Mouse (Mus musculus): Measurements from ENCODE around the gene Ip6k3. TPM values are rescaled to one million over a fixed set of nuclear protein-coding genes. Genes with fewer than 3 reads are reported as not detected.

The Ip6k3 gene
- total RNA-seq, 2 experiments from 2014 or later = 0.23 to 0.29 TPM

DNA sequence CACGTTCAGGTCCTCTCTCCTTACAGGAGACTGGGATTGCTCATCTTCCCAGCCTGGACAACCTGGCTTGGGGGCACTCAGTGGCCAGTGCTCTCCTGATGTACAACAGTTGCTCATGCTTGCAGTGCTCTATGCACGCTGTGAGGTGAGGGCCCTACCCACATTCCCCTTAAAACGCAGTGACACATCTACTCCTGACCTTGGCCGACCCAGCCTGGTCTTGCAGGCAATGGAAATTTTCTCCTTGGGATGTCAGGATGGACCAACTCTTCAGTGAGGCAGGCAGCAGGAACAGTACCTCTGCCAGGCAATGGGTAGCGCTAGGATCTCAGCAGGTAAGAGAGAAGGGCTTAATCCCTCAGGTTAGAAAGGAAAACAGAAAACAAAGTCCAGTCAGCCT, 19.5 kb upstream of the Ip6k3 start:
- no peak for DNase-seq (ENCODE audit: low spot score in 2 of 2)
- intact Hi-C loops (cut with DNase I) = no loop called here

DNA sequence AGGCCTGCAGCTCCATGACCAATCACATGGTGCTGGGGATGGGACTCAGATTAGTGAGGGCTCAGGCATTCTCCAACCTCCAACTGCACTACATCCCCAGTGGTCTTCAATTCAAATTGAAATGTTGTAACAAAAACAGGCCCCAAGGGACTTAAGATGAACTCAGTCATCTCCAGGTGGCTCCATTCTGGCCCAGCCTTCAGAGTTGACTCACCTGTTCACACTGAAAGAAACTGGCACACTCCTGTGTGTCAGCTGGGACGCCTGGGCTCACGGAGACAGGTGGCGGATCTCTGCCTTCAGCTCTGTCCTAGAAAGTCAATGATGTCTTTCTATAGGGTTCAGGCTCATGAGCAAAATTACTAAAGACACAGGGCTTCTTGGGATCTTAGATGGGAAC, 18.5 kb upstream of the Ip6k3 start:
- no peak for DNase-seq (ENCODE audit: low spot score in 2 of 2)
- intact Hi-C loops (cut with DNase I) = no loop called here

DNA sequence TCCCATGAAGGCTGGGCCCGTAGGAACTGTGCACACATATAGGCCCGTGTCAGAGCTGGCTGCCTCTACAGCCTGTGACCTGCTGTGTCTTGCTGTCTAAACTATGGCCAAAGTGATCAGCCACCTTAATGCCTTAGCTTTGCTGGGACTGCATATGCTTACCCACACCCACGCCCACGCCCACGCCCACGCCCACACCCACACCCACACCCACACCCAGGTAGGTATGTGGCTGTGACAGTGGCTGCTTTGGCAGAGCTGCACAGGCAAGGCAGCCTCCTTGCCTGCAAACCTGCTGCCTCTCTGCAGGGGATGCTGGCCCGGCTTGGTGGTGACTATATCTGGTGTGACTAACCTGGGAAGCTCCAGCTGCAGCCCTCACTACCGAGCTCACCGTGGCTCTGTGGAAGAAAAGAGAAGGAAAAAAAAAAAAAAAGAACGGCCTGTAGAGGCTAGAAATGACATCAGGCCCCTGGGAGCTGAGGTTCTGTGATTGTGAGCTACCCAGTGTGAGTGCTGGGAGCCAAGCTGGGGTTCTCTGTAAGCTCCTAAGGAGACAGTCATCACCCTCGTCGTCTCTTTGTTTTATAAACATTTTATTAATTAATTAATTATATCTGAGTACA, 16.2 kb upstream of the Ip6k3 start:
- no peak for DNase-seq (ENCODE audit: low spot score in 2 of 2)
- intact Hi-C loops (cut with DNase I) = no loop called here

DNA sequence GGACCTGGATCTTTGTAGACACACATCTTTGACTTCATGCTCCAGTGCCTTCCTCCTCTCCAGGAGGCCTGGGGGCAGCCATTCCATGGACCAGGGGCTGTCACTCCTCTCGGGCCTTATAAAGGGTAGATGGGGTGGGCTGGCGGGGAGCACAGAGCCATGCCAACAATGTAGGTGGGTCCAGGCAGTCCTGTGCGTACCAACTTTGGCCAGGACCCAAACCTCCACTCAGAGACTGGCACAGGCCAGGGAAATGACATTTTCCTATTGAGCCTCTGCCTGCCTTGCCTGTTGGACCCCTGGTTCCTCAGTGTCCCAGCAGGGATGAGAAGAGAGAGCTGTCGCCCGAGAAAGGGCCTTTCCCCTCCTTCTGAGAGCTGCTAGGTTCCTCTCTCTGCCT, 14.8 kb upstream of the Ip6k3 start:
- intact Hi-C loops (cut with DNase I) = no loop called here
- DNase-seq (ENCODE audit: low spot score in 2 of 2) = no peak

DNA sequence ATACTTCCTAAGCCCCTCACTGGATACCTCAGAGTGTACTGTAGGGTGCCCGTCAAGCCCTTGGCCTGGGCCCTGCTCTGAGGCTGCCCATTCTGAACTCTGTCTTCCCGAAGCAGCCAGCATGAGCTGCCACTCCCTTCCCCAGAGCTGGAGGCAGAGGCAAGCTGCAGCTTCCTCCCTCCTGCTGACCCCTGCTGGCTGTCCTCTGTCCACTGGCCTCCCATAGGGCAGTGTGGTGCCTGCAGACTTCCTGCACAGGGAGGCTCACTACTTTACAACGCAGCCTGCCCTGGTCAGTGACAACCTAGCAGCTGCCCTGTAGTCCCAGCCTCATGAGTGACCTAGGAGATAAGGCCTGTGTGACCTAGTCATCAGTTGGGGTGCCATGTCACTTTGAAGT, 14.1 kb upstream of the Ip6k3 start:
- intact Hi-C loops (cut with DNase I) = no loop called here
- DNase-seq (ENCODE audit: low spot score in 2 of 2) = no peak

DNA sequence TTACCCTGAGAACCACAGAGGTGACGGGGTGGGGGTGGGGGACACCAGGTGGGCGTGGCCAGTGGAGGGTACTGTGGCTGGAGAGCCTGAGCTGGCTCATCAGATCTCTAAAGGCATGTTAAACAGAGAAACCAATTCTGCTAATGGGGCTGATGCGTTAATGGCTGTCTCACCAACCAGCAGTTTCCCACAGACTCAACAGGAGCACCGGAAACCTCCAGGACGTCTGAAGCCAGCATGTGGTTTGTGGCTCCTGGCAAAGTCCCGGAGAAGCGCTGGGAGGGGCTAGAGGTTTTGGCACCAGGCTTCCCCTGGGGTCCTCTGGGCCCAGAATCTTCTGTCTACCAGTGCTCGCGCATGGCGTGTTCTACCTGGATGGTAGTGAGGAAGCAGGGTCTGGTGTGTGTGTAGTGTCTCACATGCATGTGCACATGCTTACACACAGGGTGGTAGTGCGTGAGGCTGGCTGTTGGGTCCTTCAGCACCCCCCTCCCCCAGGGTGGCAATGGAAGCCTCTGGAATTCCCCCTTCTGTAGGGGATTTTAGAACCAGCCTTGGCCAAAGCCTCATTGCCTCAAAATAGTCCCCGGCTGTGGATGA, 12.2 kb upstream of the Ip6k3 start:
- intact Hi-C loops (cut with DNase I) = no loop called here
- DNase-seq (ENCODE audit: low spot score in 2 of 2) = no peak

DNA sequence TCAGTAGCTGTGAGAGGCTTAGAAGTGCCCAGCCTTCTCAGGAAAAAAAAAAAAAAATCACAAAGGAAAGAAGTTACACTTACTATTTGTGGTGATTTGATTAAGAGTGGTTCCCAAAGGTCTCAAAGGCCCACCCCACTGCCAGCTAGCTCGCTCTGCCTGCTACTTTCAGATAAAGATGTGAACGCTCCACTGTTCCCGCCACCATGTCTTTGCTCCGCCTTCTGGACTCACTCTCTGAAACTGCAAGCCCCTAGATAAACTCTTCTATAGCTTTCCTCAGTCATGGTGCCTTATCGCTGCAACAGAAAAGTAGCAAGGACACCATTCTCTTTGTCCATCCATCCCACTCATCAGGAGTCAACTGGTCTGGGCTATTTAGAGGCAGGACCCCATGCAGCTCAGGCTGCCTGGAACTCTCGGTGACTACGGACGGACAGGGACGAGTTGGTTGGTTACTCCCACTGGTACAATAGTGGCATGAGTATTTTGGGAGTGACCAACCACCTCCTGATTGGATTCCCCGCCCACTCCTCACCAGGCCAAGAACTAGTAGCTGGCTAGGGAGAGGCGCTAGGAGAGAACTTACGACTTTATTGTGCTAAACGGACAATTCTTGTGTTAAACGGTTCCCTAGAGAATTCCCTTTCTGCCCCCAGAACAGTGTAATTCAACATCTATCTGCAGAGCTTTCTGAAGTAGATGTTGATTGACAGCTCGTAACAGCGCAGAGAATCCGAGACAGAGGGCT, 11.0 kb upstream of the Ip6k3 start:
- intact Hi-C loops (cut with DNase I) = no loop called here
- no peak for DNase-seq (ENCODE audit: low spot score in 2 of 2)

DNA sequence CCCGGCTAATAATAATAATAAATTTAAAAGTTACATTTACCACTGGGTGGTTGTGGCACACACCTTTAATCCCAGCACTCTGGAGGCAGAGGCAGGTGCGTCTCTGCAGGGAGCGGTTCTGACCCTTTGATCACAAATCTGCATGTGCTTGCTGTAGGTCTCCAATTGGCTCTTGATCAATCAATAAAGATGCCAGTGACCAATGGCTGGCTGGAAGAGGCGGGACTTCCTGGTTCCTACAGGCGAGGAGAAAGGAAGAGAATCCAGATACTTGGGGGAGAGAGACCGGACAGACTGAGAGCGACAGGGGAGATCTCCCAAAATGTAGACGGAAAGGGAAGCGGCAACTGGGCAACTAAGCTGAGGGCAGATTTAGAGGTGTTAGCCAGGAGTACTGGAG, 10.4 kb upstream of the Ip6k3 start:
- DNase-seq (ENCODE audit: low spot score in 2 of 2) = no peak
- intact Hi-C loops (cut with DNase I) = no loop called here

DNA sequence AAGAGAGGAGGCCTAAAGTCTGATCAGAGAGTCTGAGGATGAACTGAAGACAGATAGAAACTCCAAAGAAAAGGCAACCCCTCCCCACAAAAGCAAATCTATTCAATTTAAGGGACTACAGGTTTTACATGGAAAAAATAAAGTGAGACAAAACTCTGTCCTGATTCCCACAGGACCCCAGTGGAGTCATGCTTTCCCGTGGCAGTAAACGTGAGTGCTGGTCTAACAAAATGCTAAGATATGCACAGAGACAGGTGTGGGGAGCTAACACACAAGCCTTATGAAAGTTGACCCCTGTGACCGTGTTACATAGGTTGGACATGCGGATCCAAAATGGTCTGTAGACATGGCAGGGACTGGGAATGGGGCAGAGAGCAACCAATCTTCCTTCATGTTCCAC, 9.2 kb upstream of the Ip6k3 start:
- intact Hi-C loops (cut with DNase I) = no loop called here
- DNase-seq (ENCODE audit: low spot score in 2 of 2) = no peak

DNA sequence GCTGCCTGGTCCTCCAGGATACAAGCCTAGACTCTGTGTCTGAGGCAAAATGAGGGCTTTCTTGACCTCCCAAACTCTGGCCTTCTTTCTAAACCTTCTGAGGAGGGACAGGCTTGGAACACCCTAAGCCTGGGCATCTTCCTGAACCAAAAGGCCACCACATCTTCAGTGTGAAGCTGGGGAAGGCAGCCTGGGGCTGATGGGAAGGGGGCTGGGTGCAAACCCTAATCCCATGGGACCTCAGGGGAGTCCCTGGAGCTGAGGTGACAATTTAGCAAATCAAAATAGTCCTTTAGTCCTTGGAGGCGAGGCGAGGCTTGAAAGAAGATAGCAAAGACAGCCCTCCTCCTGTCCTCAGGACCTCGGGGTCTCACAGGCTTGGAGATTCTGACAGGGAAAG, 8.7 kb upstream of the Ip6k3 start:
- no peak for DNase-seq (ENCODE audit: low spot score in 2 of 2)
- intact Hi-C loops (cut with DNase I) = no loop called here

DNA sequence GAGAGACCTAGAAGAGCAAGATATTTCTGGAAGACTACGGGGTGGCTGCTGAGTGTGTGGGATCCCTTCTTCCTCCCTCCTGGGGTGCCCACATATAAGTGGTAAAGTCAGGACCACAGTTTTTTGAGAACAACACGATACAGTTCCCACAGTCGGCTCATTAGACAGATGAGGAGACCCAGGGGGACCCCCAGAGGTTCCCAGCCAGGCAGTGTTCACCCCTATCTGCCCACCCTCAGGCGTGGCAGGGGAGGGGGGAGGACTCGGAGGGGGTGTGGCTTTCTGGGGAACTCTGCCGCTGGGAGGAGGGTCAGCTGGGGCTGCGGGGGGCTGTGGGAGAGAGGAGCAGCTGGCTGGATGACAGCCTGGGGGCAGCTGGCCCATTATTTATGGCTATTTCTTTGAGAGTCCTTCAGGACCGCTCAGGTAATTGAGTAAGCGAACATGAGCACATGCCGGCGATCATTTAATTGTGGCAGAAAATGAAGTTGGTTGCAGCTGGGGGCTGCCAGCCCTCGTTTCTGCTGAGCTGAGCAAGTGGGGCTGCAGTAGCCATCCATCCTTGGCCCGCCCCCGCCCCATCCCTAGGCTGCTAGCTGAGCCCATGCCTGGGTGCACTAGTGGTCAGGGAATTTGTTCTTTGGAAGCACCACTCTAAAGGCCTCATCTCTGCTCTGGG, 7.7 kb upstream of the Ip6k3 start:
- intact Hi-C loops (cut with DNase I) = no loop called here
- no peak for DNase-seq (ENCODE audit: low spot score in 2 of 2)

DNA sequence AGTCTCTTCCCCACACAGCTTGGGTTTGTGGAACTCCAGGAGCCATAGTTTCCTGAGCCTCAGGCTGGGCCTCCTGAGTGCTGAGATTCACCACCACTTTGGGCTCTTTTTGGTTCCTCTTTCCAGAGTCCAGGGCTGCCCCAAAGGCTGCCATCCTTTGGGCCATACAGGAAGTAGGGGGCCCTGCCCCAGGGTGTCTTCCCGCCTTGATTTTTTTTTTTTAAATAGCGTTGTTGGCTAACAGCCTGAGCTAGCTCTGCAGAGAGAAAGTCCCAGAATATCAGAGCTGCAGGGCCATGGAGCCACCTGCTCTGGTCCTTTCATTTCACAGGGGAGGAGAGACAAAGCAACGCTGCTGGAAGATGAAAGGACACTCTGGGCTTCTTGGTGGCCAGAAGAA, 6.1 kb upstream of the Ip6k3 start:
- DNase-seq (ENCODE audit: low spot score in 2 of 2) = no peak
- intact Hi-C loops (cut with DNase I) = no loop called here

DNA sequence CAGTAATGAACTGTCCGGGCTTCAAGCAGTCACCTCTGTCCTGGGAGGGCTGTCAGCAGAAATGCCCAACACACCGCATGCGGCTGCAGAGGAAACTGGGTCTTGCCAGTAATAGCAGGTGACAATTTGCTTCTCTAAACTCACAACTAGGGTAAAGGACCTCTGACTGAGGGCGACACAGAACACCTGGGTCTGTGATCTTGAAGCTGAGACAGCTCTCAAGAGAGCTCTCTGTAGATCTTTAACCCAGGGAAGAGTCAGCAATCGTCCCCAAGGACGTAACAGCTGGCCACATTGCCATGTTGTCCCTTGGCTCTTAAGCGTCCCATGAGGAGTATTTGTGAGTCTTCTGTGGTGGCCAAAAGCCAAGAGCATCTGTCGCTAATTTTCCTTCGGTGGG, 4.9 kb upstream of the Ip6k3 start:
- intact Hi-C loops (cut with DNase I) = no loop called here
- DNase-seq (ENCODE audit: low spot score in 2 of 2) = no peak

DNA sequence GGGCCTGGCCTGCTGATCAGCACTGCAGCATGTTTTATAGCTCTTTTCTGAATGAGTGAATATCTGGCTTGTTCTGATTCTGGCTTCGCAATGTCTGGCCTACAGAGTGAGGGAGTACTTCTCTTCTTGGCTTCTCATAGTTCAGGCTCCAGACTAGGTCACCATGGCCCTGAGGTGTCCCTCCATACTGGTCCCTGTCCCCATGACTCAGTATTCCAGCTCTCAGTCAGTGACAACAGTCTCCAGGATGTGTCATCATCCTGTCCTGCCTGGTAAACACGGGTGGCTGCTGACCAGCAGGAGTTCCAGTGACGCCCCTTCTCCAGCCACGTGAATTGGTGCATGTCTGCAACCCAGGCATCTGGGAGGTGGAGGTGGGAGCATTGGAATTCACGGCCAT, 3.5 kb upstream of the Ip6k3 start:
- no peak for DNase-seq (ENCODE audit: low spot score in 2 of 2)
- intact Hi-C loops (cut with DNase I) = no loop called here

DNA sequence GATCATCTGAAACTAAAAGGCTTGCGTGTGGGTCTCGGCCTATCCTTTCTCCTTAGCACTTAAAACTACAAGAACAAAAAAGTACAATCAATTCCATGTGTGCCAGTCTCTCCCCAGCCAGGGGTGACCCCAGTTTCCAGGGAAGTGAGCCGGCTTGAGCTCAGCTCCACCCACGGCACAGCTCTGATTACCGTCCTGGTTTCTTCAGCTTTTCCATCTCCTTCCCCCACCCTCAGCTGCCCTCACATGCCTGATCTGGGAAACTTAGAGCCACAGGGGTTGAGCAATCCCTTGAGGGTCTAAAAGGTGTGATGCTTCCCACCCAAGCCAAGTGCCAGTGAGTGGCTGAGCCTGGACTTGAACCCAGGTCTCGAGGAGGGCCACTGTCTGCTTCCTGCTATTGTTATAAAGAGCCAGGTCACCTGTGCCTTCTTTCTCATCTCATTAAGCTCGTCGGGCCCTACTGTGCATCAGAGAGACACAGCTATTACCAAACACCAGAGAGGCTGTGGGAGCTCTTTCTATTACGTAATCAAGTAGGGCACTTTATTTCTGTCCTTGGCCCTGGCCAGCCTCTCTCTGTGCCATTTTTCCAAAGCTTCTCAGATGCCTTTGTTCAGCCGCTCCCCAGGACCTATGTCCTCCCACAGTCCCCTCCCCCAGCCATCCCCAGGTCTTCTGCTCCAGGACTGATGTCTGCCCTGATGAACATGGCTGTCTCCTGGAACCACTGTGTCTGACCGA, 2.5 kb upstream of the Ip6k3 start:
- DNase-seq (ENCODE audit: low spot score in 2 of 2) = no peak
- intact Hi-C loops (cut with DNase I) = no loop called here

DNA sequence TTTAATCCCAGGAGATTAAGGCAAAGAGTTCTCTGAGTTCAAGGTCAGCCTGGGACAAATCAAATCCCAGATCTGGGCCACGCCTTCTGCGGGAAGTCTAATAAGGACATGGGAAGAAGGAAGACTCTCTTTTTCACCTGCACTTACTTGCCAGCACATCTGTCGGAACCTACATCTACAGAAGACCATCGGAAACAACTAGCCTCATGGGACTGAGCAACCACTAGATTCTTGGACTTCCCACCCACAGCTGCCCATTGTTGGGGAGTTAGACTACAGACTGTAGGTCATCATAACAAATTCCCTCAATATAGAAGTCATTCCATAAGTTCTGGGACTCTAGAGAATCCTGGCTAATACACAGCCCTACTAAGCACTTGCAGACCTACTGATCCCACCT, 974 bp upstream of the Ip6k3 start:
- intact Hi-C loops (cut with DNase I) = no loop called here
- no peak for DNase-seq (ENCODE audit: low spot score in 2 of 2)

DNA sequence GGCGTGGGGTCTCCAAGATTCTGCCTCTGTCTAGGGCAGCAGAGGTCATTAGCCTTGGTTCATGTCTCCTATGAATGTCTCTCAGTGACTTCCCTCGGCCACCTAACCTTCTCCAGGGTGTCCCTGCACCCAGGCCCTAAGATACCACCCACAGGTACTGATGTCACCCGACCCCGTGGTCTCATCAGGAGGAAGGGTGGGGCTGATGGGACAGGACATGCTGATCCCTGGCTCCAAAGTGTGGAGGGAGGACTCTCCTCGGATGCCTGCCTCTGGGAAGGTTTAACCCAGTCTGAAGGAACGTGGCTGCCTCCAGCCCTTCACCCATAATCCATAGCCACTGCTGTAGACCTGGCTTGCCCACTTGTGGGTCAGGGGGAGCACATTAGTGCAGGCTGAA, 694 bp downstream of the Ip6k3 start:
- intact Hi-C loops (cut with DNase I) = no loop called here
- no peak for DNase-seq (ENCODE audit: low spot score in 2 of 2)

DNA sequence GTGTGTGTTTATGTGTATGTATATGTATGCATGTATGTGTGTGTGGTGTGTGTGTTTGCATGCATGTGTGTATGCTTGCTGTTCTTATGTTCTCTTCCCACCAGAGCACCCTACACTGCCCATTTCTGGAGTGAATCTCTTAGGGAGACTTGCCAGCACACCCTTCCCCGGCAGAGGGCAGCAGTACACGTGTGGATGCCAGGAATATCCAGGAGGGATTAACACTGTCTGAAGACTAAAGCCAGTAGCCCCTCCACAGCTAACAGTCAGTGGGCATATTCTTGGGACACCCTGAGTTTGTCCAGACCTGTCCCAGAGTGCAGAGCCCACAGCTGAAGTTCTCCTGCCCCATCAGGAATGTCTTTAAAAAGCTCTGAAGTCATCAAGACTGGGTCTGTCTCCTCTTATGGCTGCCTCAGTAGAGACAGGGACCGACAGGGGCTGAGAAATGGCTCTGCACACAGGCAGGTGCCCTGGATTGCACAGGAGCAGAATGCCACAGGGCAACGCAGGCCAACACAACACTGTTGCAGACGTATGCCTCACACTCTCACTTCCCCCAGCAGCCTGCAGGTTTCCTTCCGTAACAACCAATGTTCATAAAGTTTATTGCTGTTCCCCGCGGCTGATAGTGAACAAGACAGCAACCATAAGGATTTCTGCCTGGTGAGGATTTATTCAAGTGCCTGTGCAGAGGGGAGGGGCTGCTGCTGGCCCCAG, 2.4 kb downstream of the Ip6k3 start:
- intact Hi-C loops (cut with DNase I) = no loop called here

DNA sequence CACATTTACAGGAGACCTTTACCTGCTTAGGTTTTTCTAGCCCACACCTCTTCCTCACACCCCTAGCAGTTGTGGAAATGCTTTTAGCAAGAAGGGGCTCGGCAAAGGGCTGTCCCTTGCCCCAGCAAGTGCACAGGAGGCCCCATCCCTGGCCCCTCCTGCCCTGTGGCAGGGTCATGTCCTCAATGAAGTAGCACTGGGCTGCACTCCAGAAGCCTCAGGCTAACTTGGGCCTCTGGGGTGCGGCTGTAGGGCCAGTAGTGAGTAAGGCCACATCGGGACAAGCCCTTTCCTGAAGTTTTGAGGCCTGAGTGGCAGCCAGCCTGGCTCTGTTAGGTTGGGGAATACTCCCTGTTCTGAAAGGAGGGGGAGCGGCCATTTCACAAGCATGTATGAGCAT, 6.7 kb downstream of the Ip6k3 start:
- DNase-seq (ENCODE audit: low spot score in 2 of 2) = no peak
- intact Hi-C loops (cut with DNase I) = no loop called here

More for the DNA sequence above, 2.4 kb downstream of the Ip6k3 start:
- peak; percentile 71 to 78 for DNase-seq (ENCODE audit: low spot score in 2 of 2)
